Mouse (Mus musculus): ENCODE measurements around the gene Nudt10. TPM values are rescaled to one million over a fixed set of nuclear protein-coding genes. Genes with fewer than 3 reads are reported as not detected.
"Not testable (repeated sequence)": the region's sequence is repeated elsewhere in the genome, so short reads cannot be mapped to it uniquely, and the experiment has no call there.

The Nudt10 gene
- total RNA-seq (2014; rRNA removed) (53.3 and 57.9 TPM in 2 replicates), polyA plus RNA-seq (2015; fragmentation: Nextera tagmentation; extraction: Ambion mirVana) (43.2 and 45.2 TPM in 2 replicates)

DNA sequence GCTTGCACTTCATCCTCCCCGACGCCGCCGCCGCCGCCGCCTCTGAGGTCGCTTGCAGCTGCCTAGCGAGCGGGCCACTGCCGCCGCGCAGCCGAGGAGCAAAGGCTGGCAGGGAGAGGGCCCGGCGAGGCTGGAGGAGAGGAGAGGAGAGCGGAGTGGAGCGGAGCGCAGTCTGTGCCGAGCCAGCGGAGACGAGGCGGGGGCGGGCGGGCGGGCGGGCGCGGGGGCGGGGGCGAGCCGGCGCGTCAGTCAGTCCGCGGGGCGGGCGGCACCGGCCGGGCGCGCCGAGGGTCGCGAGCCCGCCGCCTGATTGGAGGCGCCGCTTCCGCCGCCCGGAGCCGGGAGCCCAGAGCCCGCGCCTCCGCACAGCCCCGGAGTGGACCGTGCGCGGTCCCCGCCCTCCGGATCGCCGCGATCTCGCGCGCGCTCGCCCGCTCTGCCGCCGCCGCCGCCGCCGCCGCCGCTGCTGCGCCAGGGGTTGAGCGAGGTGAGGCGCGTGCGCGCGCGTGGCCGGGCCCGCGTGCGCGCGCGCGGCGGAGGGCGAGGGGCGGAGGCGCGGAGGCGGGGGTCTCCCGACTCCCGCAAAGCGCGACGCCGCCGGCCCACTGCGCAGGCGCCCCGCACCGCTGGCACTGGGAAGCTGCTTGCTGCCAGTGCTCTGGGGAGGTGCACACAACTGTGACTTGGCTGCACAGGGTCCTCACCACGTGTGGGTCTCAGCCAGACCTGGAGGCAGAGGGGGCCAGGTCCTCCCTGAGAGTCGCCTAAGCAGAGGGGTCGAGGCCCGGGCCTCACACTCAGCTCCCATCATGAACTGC, at the start of gene Nudt10:
Gene Nudt10, minus strand, starts transcription at position 193 of the 818 bp plus-strand sequence.
- not testable (repeated sequence) for DNase-seq (ENCODE audit: low spot score); H3K36me3 ChIP-seq (ENCODE audit: insufficient read depth, low read length); H3K4me2 ChIP-seq (ENCODE audit: low read depth, low read length, poor library complexity, severe bottlenecking); H3K9me3 ChIP-seq (ENCODE audit: low read length); H3K27ac ChIP-seq (ENCODE audit: low read depth, low read length); H3K27me3 ChIP-seq (ENCODE audit: insufficient read depth, low read length); H3K4me1 ChIP-seq (ENCODE audit: insufficient read depth, low read length)
- H3K4me3 ChIP-seq (ENCODE audit: low read depth, low read length), result peak within 1 kb of the TSS; percentile 36
- 0 out of 2 replicates have a peak within 1 kb of the TSS, but pooled peaks have one; percentile 44 for H3K9ac ChIP-seq (replicated peaks; ENCODE audit: low read length, poor library complexity, severe bottlenecking)
- 7% methylated on average over 3 of the region's 116 CpGs for WGBS
- ATAC-seq (ENCODE audit: low FRiP score), result peak; percentile 91

DNA sequence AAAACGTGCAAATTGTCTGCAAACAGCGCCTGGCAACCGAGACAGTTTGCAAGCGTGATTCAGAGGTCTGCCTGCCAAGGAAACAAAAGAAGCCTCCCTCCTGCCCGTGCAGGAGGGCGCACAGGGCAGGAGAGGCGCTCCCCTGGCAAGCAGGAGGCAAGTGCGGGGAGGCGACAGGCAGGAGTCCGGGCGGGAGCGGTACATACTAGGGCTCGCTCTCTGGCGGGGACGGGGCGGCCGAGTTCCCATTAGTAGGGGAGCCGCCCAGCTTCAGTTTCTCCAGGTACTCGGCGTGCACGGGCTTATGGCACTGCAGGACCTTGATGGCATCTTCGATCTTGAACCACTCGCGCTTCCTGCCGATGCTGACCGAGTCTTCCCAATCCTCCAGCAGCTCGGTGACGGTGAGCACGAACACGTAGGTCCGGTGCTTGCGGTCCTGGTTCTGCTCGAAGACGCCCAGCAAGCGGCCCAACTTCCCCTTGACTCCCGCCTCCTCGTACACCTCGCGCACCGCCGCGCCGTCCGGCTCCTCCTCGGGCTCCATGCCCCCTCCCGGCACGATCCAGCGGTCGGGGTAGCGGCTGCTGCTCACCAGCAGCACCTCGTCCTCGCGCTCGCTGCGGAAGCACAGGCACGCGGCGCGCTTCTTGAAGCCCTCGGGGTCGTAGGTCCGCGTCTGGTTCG, 536 bp downstream of the Nudt10 start:
- ATAC-seq (ENCODE audit: low FRiP score), result peak; percentile 77
- H3K4me3 ChIP-seq (ENCODE audit: low read depth, low read length), result peak overlapping the region; percentile 36
- WGBS, result 43% methylated on average over 10 of the region's 64 CpGs
- not testable (repeated sequence) for H3K4me2 ChIP-seq (ENCODE audit: low read depth, low read length, poor library complexity, severe bottlenecking); H3K27me3 ChIP-seq (ENCODE audit: insufficient read depth, low read length); H3K9me3 ChIP-seq (ENCODE audit: low read length); H3K4me1 ChIP-seq (ENCODE audit: insufficient read depth, low read length); H3K27ac ChIP-seq (ENCODE audit: low read depth, low read length); DNase-seq (ENCODE audit: low spot score); H3K36me3 ChIP-seq (ENCODE audit: insufficient read depth, low read length); H3K9ac ChIP-seq (replicated peaks; ENCODE audit: low read length, poor library complexity, severe bottlenecking)

DNA sequence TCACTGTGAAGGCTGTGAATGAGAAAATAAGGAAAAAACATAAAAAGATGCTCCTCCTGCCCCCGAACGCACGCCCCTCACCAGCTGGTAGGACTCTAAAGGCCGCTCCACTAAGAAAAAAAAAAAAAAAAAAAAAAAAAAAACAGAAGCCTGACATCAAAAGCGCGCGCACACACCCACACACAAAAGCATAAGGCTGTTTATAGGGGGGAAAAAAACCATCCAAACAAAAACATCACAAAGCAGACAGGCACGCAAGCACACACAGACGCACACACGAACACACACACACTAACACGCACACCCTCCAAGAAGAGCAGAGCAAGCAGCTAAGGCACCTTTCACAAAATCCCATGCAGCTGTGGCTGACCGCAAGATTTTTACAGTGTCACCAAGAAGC, 1.1 kb downstream of the Nudt10 start:
- Histone ChIP-seq H3K36me3 (ENCODE audit: insufficient read depth, low read length) (no peaks in the 10 kb centered on the region), H3K4me2 (ENCODE audit: low read depth, low read length, poor library complexity, severe bottlenecking) (peak overlapping the region; percentile 50; the same call in 1 of the 2 replicates), H3K27me3 (ENCODE audit: insufficient read depth, low read length) (no peaks in the 10 kb centered on the region), H3K27ac (ENCODE audit: low read depth, low read length) (no peak overlapping the region), H3K9ac (replicated peaks; ENCODE audit: low read length, poor library complexity, severe bottlenecking) (0 out of 2 replicates have a peak overlapping the region, but pooled peaks have one; percentile 44), H3K4me3 (ENCODE audit: low read depth, low read length) (peak overlapping the region; percentile 36), H3K4me1 (ENCODE audit: insufficient read depth, low read length) (no peaks in the 10 kb centered on the region), H3K9me3 (ENCODE audit: low read length) (no peaks in the 10 kb centered on the region)
- no peak for TF ChIP-seq CTCF (IDR thresholded peaks at IDR 0.05)
- DNase-seq (ENCODE audit: low spot score) (peak; percentile 6), ATAC-seq (ENCODE audit: low FRiP score) (no peak)
- WGBS, result 14% methylated on average over 11 of the region's 12 CpGs

Other genes with a start within 250 kb of the Nudt10 start
- 70.4 and 89.2 TPM in 2 replicates for gene Nudt11, start 125.6 kb downstream of the Nudt10 start, total RNA-seq (2014; rRNA removed)
- 25.8 and 28.7 TPM in 2 replicates for gene Nudt11, start 125.6 kb downstream of the Nudt10 start, polyA plus RNA-seq (2015; fragmentation: Nextera tagmentation; extraction: Ambion mirVana)
- 2.4 and 2.8 TPM in 2 replicates for gene AU022751, start 89.6 kb downstream of the Nudt10 start, total RNA-seq (2014; rRNA removed)
- not detected in 2 replicates for gene AU022751, start 89.6 kb downstream of the Nudt10 start, polyA plus RNA-seq (2015; fragmentation: Nextera tagmentation; extraction: Ambion mirVana)
- gene Bmp15, start 147.7 kb upstream of the Nudt10 start, total RNA-seq (2014; rRNA removed), result 0.22 and 1.9 TPM in 2 replicates
- gene Bmp15, start 147.7 kb upstream of the Nudt10 start, polyA plus RNA-seq (2015; fragmentation: Nextera tagmentation; extraction: Ambion mirVana), result 0.21 and 0.47 TPM in 2 replicates
- gene Shroom4, start 226.8 kb upstream of the Nudt10 start, total RNA-seq (2014; rRNA removed), result 7.0 and 8.4 TPM in 2 replicates
- 0.42 and 0.68 TPM in 2 replicates for gene Shroom4, start 226.8 kb upstream of the Nudt10 start, polyA plus RNA-seq (2015; fragmentation: Nextera tagmentation; extraction: Ambion mirVana)